Mouse (Mus musculus) G1E (cell line): Measurements from ENCODE around the gene Decr2. TPM values are rescaled to one million over a fixed set of nuclear protein-coding genes. Genes with fewer than 3 reads are reported as not detected.
A peak's percentile ranks its signal among the peaks of the same experiment; 100 is the strongest.
"Not testable (repeated sequence)": the region's sequence is repeated elsewhere in the genome, so short reads cannot be mapped to it uniquely, and the experiment has no call there.

ENCODE experiments used
- ATAC-seq: 2 replicates; pipeline ENCODE4 v1.8.0; 2016; ENCODE audit warnings: mild to moderate bottlenecking; ENCODE audit not compliant: insufficient number of reproducible peaks, poor library complexity, low FRiP score, severe bottlenecking; ENCODE audit errors: extremely low read depth
- DNase-seq: peaks from one replicate; pipeline ENCODE4 v3.0.0; 2012; ENCODE audit warnings: low spot score
- H3K27me3 ChIP-seq: 2 replicates; pipeline ENCODE4 v1.6.1; 2012; ENCODE audit warnings: mild to moderate bottlenecking, low read length, inconsistent platforms; ENCODE audit not compliant: insufficient read depth
- H3K36me3 ChIP-seq: replicated peaks from 2 replicates; pipeline ENCODE3; 2012; ENCODE audit warnings: mild to moderate bottlenecking, inconsistent platforms
- H3K4me1 ChIP-seq: 2 replicates; pipeline ENCODE4 v1.6.1; 2012; ENCODE audit warnings: low read depth, low read length, inconsistent platforms, mixed read lengths; ENCODE audit not compliant: insufficient read depth
- H3K4me3 ChIP-seq: 2 replicates; pipeline ENCODE4 v1.5.1; 2012; ENCODE audit warnings: low read depth, mild to moderate bottlenecking, inconsistent platforms, low read length, moderate library complexity, mixed read lengths
- H3K9me3 ChIP-seq: replicated peaks from 2 replicates; pipeline ENCODE4 v1.6.1; 2012; ENCODE audit warnings: inconsistent platforms
- CTCF ChIP-seq: IDR thresholded peaks from 2 replicates; pipeline ENCODE4 v1.5.1; 2012; ENCODE audit warnings: low read depth, low read length, inconsistent platforms, mixed read lengths
- GATA1 ChIP-seq: IDR thresholded peaks from 2 replicates; pipeline ENCODE4 v1.6.1; 2012; ENCODE audit warnings: borderline replicate concordance, low read length, inconsistent platforms, mixed read lengths
- GATA2 ChIP-seq: IDR thresholded peaks from 2 replicates; pipeline ENCODE4 v1.6.1; 2012; ENCODE audit warnings: low read depth, low read length, inconsistent platforms, borderline replicate concordance
- POLR2AphosphoS5 ChIP-seq: IDR thresholded peaks from 2 replicates; pipeline ENCODE4 v1.6.1; 2012; ENCODE audit warnings: low read depth, low read length, inconsistent platforms; ENCODE audit not compliant: insufficient replicate concordance
- TAL1 ChIP-seq: conservative IDR thresholded peaks from 2 replicates; pipeline ENCODE4 v1.6.1; 2012; ENCODE audit warnings: low read depth, low read length, inconsistent platforms, mixed read lengths
- polyA plus RNA-seq: library from polyadenylated mRNA; stranded (reverse); fragments of >175 nt; gene quantifications from 2 replicates; pipeline ENCODE4 v1.2.3, GENCODE M21; 2012
- total RNA-seq, 2 experiments: library from RNA; stranded (forward) in 1 of 2; stranded (reverse) in 1 of 2; fragments of 200-1000 nt in 1 of 2; fragments of >200 nt in 1 of 2; fragmentation: Nextera tagmentation in 1 of 2; gene quantifications; 2 replicates each; pipeline ENCODE4 v1.2.3; 2014 to 2017

Gene Decr2
- total and polyA plus RNA-seq, 3 experiments: 0.34 to 7.6 (median 6.4) TPM

DNA sequence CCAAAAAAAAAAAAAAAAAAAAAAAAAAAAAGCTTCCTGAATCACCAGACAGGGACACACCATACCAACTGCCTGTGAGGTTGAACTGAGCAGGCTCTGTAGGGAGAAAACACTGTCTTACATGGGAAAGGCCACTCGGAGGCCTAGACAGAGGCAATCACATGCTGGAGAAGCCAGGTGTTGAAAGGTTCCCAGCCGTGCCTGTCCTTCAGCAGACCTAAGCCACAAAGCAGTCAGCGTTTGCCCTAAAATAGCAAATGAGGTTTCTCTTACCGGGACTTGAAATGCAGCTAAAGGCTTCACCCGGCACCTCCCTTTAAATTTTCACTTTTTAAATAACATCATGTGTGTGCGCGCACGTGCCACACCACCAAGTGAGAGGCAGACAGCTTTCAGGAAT, 42.0 kb downstream of the Decr2 start:
- ATAC-seq (no peak), DNase-seq (no peak)
- Histone ChIP-seq H3K27me3 (no peaks in the 10 kb centered on the region), H3K36me3 (peaks cover 2% of the 10 kb centered on the region), H3K9me3 (no peaks in the 10 kb centered on the region), H3K4me3 (no peak overlapping the region), H3K4me1 (peaks cover 5% of the 10 kb centered on the region; the same call in 1 of the 2 replicates)
- TF ChIP-seq TAL1: no peak
- TF ChIP-seq GATA2: no peak
- TF ChIP-seq GATA1: no peak
- TF ChIP-seq CTCF: no peak
- no peak for TF ChIP-seq POLR2AphosphoS5

GRCm38 (mm10) chr17:26046253-26046997, 43.7 kb downstream of the Decr2 start:
- ATAC-seq (no peak), DNase-seq (no peak)
- Histone ChIP-seq H3K4me1 (peaks cover 5% of the 10 kb centered on the region; the same call in 1 of the 2 replicates), H3K36me3 (peaks cover 3% of the 10 kb centered on the region), H3K4me3 (no peak overlapping the region), H3K27me3 (no peaks in the 10 kb centered on the region), H3K9me3 (no peaks in the 10 kb centered on the region)
- TF ChIP-seq GATA1 (no peak), POLR2AphosphoS5 (no peak), CTCF (no peak), GATA2 (no peak), TAL1 (no peak)

- TF ChIP-seq GATA1 (no peak), TAL1 (no peak), POLR2AphosphoS5 (no peak), CTCF (no peak), GATA2 (no peak)
- H3K4me1 ChIP-seq: peaks cover 2% of the 10 kb centered on the region; the same call in 1 of the 2 replicates
- no peaks in the 10 kb centered on the region for H3K9me3 ChIP-seq
- no peak for DNase-seq
- H3K4me3 ChIP-seq: no peak overlapping the region
- H3K36me3 ChIP-seq: peaks cover 3% of the 10 kb centered on the region
- no peak for ATAC-seq
- no peaks in the 10 kb centered on the region for H3K27me3 ChIP-seq
Measured at GRCm38 (mm10) chr17:26045285-26045684, 44.9 kb downstream of the Decr2 start.

DNA sequence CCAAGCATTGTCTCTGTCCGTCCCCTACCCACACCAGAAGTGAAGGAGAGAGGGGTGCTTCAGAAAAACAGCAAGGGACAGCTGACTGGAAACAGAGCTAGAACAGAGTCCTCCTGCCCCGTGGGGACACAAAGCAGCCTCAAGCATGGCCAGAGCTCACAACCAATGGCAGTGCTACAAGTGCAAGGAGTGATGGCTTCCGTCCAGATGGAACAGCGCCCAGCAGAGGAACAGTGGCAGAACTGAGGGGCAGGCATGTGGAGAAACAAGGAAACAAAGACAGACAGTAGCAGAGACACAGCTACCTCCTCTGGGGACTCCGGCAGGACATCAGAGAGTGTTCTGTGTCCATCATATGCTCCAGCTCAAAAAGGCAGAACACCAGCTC, 46.9 kb downstream of the Decr2 start:
- no peak for DNase-seq
- H3K4me1 ChIP-seq: no peaks in the 10 kb centered on the region
- H3K9me3 ChIP-seq: no peaks in the 10 kb centered on the region
- H3K27me3 ChIP-seq: no peaks in the 10 kb centered on the region
- ATAC-seq: no peak
- H3K36me3 ChIP-seq: peaks cover 3% of the 10 kb centered on the region
- no peak overlapping the region for H3K4me3 ChIP-seq
- TF ChIP-seq GATA1 (no peak), POLR2AphosphoS5 (no peak), TAL1 (no peak), CTCF (no peak), GATA2 (no peak)

GRCm38 (mm10) chr17:26042599-26043248, 47.4 kb downstream of the Decr2 start:
- DNase-seq (no peak), ATAC-seq (no peak)
- H3K36me3 ChIP-seq: peaks cover 3% of the 10 kb centered on the region
- H3K27me3 ChIP-seq: no peaks in the 10 kb centered on the region
- no peak overlapping the region for H3K4me3 ChIP-seq
- H3K4me1 ChIP-seq: no peaks in the 10 kb centered on the region
- H3K9me3 ChIP-seq: no peaks in the 10 kb centered on the region
- TF ChIP-seq GATA1: no peak
- no peak for TF ChIP-seq CTCF
- no peak for TF ChIP-seq GATA2
- no peak for TF ChIP-seq TAL1
- no peak for TF ChIP-seq POLR2AphosphoS5

- no peaks in the 10 kb centered on the region for H3K27me3 ChIP-seq
- no peak for ATAC-seq
- peak; percentile 52 for DNase-seq
- peak; percentile 81 for TF ChIP-seq CTCF
- TF ChIP-seq TAL1: no peak
- H3K9me3 ChIP-seq: no peaks in the 10 kb centered on the region
- H3K4me1 ChIP-seq: no peaks in the 10 kb centered on the region
- no peak overlapping the region for H3K4me3 ChIP-seq
- H3K36me3 ChIP-seq: peaks cover 7% of the 10 kb centered on the region
Measured at GRCm38 (mm10) chr17:26041111-26041802, 48.9 kb downstream of the Decr2 start.

- DNase-seq, H3K27me3 ChIP-seq, H3K4me3 ChIP-seq, H3K9me3 ChIP-seq, H3K4me1 ChIP-seq, ATAC-seq: not testable (repeated sequence)
- peaks cover 10% of the 10 kb centered on the region for H3K36me3 ChIP-seq
Measured at GRCm38 (mm10) chr17:26040711-26041110, 49.4 kb downstream of the Decr2 start.
